Mouse (Mus musculus): ENCODE measurements around the gene Peli2.

The Peli2 gene

GRCm38 (mm10) chr14:48148615-48149014 is 28.0 kb downstream of the Peli2 start:
- ATAC-seq (ENCODE audit: insufficient number of reproducible peaks, low FRiP score, low TSS enrichment): no peak

GRCm38 (mm10) chr14:48149351-48149750 is 28.7 kb downstream of the Peli2 start:
- ATAC-seq (ENCODE audit: insufficient number of reproducible peaks, low FRiP score, low TSS enrichment): no peak

GRCm38 (mm10) chr14:48150903-48151302 is 30.3 kb downstream of the Peli2 start:
- ATAC-seq (ENCODE audit: insufficient number of reproducible peaks, low FRiP score, low TSS enrichment): no peak; the same call in 1 of the 2 replicates

GRCm38 (mm10) chr14:48151554-48151953 is 30.9 kb downstream of the Peli2 start:
- no peak for ATAC-seq (ENCODE audit: insufficient number of reproducible peaks, low FRiP score, low TSS enrichment)

- no peak for ATAC-seq (ENCODE audit: insufficient number of reproducible peaks, low FRiP score, low TSS enrichment)
Measured at GRCm38 (mm10) chr14:48153064-48153463, 32.4 kb downstream of the Peli2 start.

GRCm38 (mm10) chr14:48153865-48154511 is 33.4 kb downstream of the Peli2 start:
- ATAC-seq (ENCODE audit: insufficient number of reproducible peaks, low FRiP score, low TSS enrichment): no peak

- ATAC-seq (ENCODE audit: insufficient number of reproducible peaks, low FRiP score, low TSS enrichment): no peak
Measured at GRCm38 (mm10) chr14:48154641-48155040, 34.0 kb downstream of the Peli2 start.

- ATAC-seq (ENCODE audit: insufficient number of reproducible peaks, low FRiP score, low TSS enrichment): no peak
Measured at GRCm38 (mm10) chr14:48155153-48155552, 34.5 kb downstream of the Peli2 start.

- no peak for ATAC-seq (ENCODE audit: insufficient number of reproducible peaks, low FRiP score, low TSS enrichment)
Measured at GRCm38 (mm10) chr14:48157085-48157484, 36.5 kb downstream of the Peli2 start.

GRCm38 (mm10) chr14:48157835-48158234 is 37.2 kb downstream of the Peli2 start:
- no peak for ATAC-seq (ENCODE audit: insufficient number of reproducible peaks, low FRiP score, low TSS enrichment)

- ATAC-seq (ENCODE audit: insufficient number of reproducible peaks, low FRiP score, low TSS enrichment): no peak
Measured at GRCm38 (mm10) chr14:48159401-48159800, 38.8 kb downstream of the Peli2 start.

DNA sequence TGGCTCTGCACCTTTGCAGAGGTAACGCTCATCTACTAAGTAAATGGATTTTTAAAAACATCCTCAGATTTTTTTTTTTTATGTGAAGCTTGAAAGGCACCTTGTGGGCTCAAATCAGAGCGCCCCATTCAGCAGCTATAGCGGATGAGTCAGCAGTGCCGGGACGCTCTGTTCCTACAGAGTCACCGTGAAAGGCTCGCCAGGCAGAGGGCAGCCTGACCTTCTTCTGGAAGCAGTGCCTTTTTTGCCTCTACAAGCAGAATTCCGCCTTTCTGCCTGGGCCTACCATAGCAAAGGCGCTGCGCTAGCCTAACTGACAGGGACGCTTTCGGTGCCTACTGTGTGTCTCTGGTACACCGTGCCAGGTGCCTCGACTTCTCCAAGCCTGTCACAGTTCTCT is 41.8 kb downstream of the Peli2 start:
- peak; percentile 71 for ATAC-seq (ENCODE audit: insufficient number of reproducible peaks, low FRiP score, low TSS enrichment)

- no peak for ATAC-seq (ENCODE audit: insufficient number of reproducible peaks, low FRiP score, low TSS enrichment)
Measured at GRCm38 (mm10) chr14:48164917-48165316, 44.3 kb downstream of the Peli2 start.

DNA sequence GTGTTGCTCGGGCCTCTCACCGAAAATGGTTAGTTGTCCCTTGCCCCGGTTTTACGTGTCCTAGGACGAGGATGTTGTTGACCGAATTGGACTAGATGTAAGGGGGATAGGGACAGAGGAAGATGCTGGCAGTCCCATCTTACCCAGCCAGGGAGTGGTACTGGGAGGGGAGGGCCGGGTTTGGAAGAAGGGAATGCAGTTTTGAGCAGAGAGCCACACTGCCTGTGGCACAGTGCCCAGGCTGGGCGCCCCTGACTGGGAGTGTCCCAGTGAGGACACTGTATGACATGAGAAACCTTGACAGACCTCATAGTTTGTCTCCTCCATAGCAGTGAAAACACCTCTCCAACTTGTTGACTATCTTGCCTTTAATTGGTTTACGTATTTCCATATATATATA is 45.8 kb downstream of the Peli2 start:
- no peak for ATAC-seq (ENCODE audit: insufficient number of reproducible peaks, low FRiP score, low TSS enrichment)

- ATAC-seq (ENCODE audit: insufficient number of reproducible peaks, low FRiP score, low TSS enrichment): no peak
Measured at GRCm38 (mm10) chr14:48167020-48167419, 46.4 kb downstream of the Peli2 start.

- no peak for ATAC-seq (ENCODE audit: insufficient number of reproducible peaks, low FRiP score, low TSS enrichment)
Measured at GRCm38 (mm10) chr14:48168116-48168515, 47.5 kb downstream of the Peli2 start.

- ATAC-seq (ENCODE audit: insufficient number of reproducible peaks, low FRiP score, low TSS enrichment): 0 out of 2 replicates have a peak, but pooled peaks have one; percentile 53
Measured at GRCm38 (mm10) chr14:48169970-48170369, 49.3 kb downstream of the Peli2 start.

DNA sequence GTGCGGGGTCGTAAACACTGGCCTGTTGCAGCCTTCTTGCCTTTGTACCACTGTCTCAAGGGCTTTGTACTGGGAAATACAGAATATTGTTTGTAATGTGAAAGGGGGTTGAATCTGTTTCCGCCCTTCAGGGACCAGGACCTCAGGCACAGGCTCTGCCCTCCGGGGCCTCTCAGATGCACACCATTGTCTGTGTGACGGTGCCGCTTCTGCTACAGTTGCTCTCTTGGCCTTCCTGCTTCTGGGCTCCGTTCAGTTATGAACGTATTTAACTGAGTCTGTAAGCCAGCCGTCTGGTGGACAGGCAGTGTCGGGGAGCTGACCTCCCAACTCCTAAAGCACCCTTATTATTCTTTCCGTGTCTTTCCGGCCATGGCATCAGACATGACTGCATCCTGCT is 50.6 kb downstream of the Peli2 start:
- ATAC-seq (ENCODE audit: insufficient number of reproducible peaks, low FRiP score, low TSS enrichment): no peak

GRCm38 (mm10) chr14:48172026-48172425 is 51.4 kb downstream of the Peli2 start:
- no peak for ATAC-seq (ENCODE audit: insufficient number of reproducible peaks, low FRiP score, low TSS enrichment)

GRCm38 (mm10) chr14:48172876-48173275 is 52.3 kb downstream of the Peli2 start:
- ATAC-seq (ENCODE audit: insufficient number of reproducible peaks, low FRiP score, low TSS enrichment): no peak

- ATAC-seq (ENCODE audit: insufficient number of reproducible peaks, low FRiP score, low TSS enrichment): no peak
Measured at GRCm38 (mm10) chr14:48173840-48174239, 53.2 kb downstream of the Peli2 start.

GRCm38 (mm10) chr14:48174356-48174755 is 53.7 kb downstream of the Peli2 start:
- ATAC-seq (ENCODE audit: insufficient number of reproducible peaks, low FRiP score, low TSS enrichment): no peak

DNA sequence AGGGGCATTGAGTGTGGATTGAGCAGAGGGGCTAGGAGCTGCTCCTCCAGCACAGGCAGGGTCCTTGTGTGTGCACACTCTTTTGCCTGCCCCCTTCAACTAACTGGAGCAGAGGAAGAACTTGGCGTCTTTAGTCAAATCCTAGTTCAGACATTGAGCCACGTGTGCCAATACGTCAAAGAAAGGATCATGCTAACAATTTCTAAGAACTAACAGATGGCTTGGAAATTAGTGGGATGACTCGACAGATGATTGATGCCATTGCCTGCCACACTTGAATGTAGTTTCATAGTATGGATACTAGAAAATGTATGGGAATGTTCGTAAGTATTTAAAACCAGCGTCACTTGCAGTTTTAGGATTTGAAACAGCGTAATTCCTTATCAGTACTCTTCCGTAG is 54.5 kb downstream of the Peli2 start:
- no peak for ATAC-seq (ENCODE audit: insufficient number of reproducible peaks, low FRiP score, low TSS enrichment)
